In the genomic region with DNA sequence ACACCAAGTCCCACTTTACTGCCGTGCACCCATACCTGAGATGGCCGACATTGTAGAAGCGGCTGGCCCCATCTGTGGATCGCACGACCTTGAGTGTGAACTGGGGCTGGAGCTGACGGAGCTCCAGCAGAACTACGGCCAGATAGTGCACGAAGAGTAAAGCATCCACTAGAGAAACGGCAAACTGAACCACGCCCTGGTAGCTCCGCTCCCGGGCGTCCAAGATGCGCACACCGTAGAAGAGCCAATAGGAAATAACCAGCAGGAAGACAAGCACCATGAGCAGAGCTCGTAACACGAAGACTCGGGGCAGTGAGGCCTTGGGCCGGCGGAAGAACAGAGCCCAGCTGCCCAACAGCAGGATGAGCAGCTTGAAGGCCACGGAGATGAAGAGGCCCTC, we compare ENCODE assay signal across 31 mouse cellular contexts. TPM values are rescaled to one million over a fixed set of nuclear protein-coding genes. Genes with fewer than 3 reads are reported as not detected.
DNase-seq lines count a peak whose midpoint lies in the region; TF ChIP-seq lines count a peak whose summit lies in the region.
"Had no signal": no experiment of that assay in that cellular context is flagged by ENCODE, and none has a peak within 500 bp of the region (broad histone marks: within the 10 kb centered on the region; RNA-seq: fewer than 3 reads in every experiment).

No protein-coding gene starts in this region.

- TF ChIP-seq POLR2A in testis, adult 2 months (IDR thresholded peaks at IDR 0.05; ENCODE audit: control insufficient read depth, low read depth, low read length), result no peak

- peak overlapping the region; percentile 6 for H3K4me3 ChIP-seq in testis, adult 2 months (ENCODE audit: control insufficient read depth, low read depth, low read length)
- H3K4me3 ChIP-seq in E14TG2a.4 (replicated peaks; ENCODE audit: low read length) (peak overlapping the region; percentile 68), ES-E14 (ENCODE audit: insufficient read depth in 1 of 2, low read depth in 1 of 2, low read length in 2 of 2, poor library complexity in 1 of 2, severe bottlenecking in 1 of 2) (peak overlapping the region; percentile 24 to 32; a peak in 2 of 4 replicates)
- H3K4me3 ChIP-seq: embryonic facial prominence, embryonic 12.5 days; embryonic facial prominence, embryonic 15.5 days; gastrocnemius, adult 2 months; heart, adult 2 months; heart, embryonic 10.5 days; heart, embryonic 13.5 days had no signal

- in situ Hi-C loops in ES-E14 (cut with MboI; ENCODE audit: low sequenced_read_pairs in 2 of 2, unreplicated experiment in 2 of 2), result no loop called here

- peak; percentile 83 for DNase-seq in heart, adult 11 months
- no peak for DNase-seq in heart, postnatal 25 days (ENCODE audit: low spot score)
- DNase-seq in testis, postnatal 14 days (ENCODE audit: low spot score), result no peak
- DNase-seq in ES-E14 (ENCODE audit: low read depth, low spot score), result no peak
- no peak for DNase-seq in adrenal gland, postnatal 36 days
- no peak for DNase-seq in cerebellum, postnatal 10 days
- DNase-seq: adrenal gland, adult 2 months; adrenal gland, postnatal 14 days; cerebellum, adult 18-20 months; cerebellum, adult 9-10 months; cerebellum, postnatal 25 days; forebrain, postnatal 0 days; gastrocnemius, adult 2 months; gastrocnemius, postnatal 14 days; heart, adult 2 months; heart, postnatal 14 days had no signal

- H3K27ac ChIP-seq in testis, adult 2 months (ENCODE audit: control insufficient read depth, insufficient read depth, low read depth, low read length), result no peak overlapping the region
- no peak overlapping the region for H3K27ac ChIP-seq in ES-E14 (ENCODE audit: insufficient read depth, low read depth, low read length, poor library complexity, severe bottlenecking)
- H3K27ac ChIP-seq: embryonic facial prominence, embryonic 12.5 days; embryonic facial prominence, embryonic 15.5 days; gastrocnemius, adult 2 months; heart, adult 2 months; heart, embryonic 10.5 days; heart, embryonic 13.5 days; hindbrain, embryonic 14.5 days; hindbrain, postnatal 0 days had no signal

- H3K27me3 ChIP-seq in testis, adult 2 months (ENCODE audit: control insufficient read depth, insufficient read depth, low read length), result no peaks in the 10 kb centered on the region
- peaks cover 22% of the 10 kb centered on the region for H3K27me3 ChIP-seq in E14TG2a.4 (ENCODE audit: insufficient read depth, low read length)
- H3K27me3 ChIP-seq: embryonic facial prominence, embryonic 12.5 days; embryonic facial prominence, embryonic 15.5 days; heart, embryonic 13.5 days; Patski had no signal

- peaks cover 16% of the 10 kb centered on the region for H3K4me1 ChIP-seq in testis, adult 2 months (ENCODE audit: control insufficient read depth, insufficient read depth, low read length)
- peaks cover 56% of the 10 kb centered on the region for H3K4me1 ChIP-seq in E14TG2a.4 (replicated peaks; ENCODE audit: low read depth, low read length)
- H3K4me1 ChIP-seq in ES-E14 (ENCODE audit: control insufficient read depth in 2 of 2, insufficient read depth in 2 of 2, low read length in 2 of 2, poor library complexity in 1 of 2), result peaks cover 0 to 9% of the 10 kb centered on the region in 2 experiments; a peak in 2 of 4 replicates
- H3K4me1 ChIP-seq: embryonic facial prominence, embryonic 12.5 days had no signal

- intact Hi-C loops in heart, postnatal 25 days (cut with DNase I), result no loop called here

- H3K9ac ChIP-seq in ES-E14 (ENCODE audit: insufficient read depth, low read depth, low read length, poor library complexity, severe bottlenecking), result peak overlapping the region; percentile 16; the same call in 1 of the 2 replicates
- H3K9ac ChIP-seq: embryonic facial prominence, embryonic 12.5 days; embryonic facial prominence, embryonic 15.5 days; forebrain, postnatal 0 days; heart, embryonic 13.5 days; hindbrain, embryonic 14.5 days had no signal

- H3K9me3 ChIP-seq in E14TG2a.4 (ENCODE audit: low read length) (no peaks in the 10 kb centered on the region), ES-E14 (ENCODE audit: control insufficient read depth, insufficient read depth, low read depth, low read length) (no peaks in the 10 kb centered on the region)
- H3K9me3 ChIP-seq: embryonic facial prominence, embryonic 12.5 days; embryonic facial prominence, embryonic 15.5 days; heart, embryonic 10.5 days; heart, embryonic 13.5 days had no signal

- no peak for TF ChIP-seq CTCF in testis, adult 2 months (IDR thresholded peaks at IDR 0.05; ENCODE audit: control insufficient read depth, insufficient read depth, insufficient replicate concordance, low read depth, low read length)
- TF ChIP-seq CTCF in E14TG2a.4 (conservative IDR thresholded peaks at IDR 0.05; ENCODE audit: low read length), result no peak

- H3K36me3 ChIP-seq in testis, adult 2 months (ENCODE audit: control insufficient read depth, insufficient read depth, low read length), result no peaks in the 10 kb centered on the region
- H3K36me3 ChIP-seq in E14TG2a.4 (ENCODE audit: insufficient read depth, low read length) (peaks cover 65% of the 10 kb centered on the region), ES-E14 (ENCODE audit: control insufficient read depth, insufficient read depth, low read length, poor library complexity, severe bottlenecking) (peaks cover 13% of the 10 kb centered on the region; the same call in 1 of the 2 replicates)
- H3K36me3 ChIP-seq: G1E had no signal

TF ChIP-seq in ES-E14, 5 proteins besides CTCF, POLR2A, EP300 and RAD21:
- TF ChIP-seq CHD2 (IDR thresholded peaks at IDR 0.05; ENCODE audit: low read depth, low read length) (no peak), ZNF384 (IDR thresholded peaks at IDR 0.05; ENCODE audit: low read depth, low read length) (no peak), ZC3H11A (IDR thresholded peaks at IDR 0.05; ENCODE audit: borderline replicate concordance, low read depth, low read length) (no peak), MAFK (IDR thresholded peaks at IDR 0.05; ENCODE audit: insufficient read depth, low read depth, low read length) (no peak)

RNA-seq across cellular contexts. Expression of a gene that starts 18.8 kb away (rescaled TPM):
- 1 to 10 TPM; 1.5 to 2.4 TPM for total RNA-seq in heart, postnatal 25 days (2021)
- 2.6 and 4.6 TPM in 2 replicates for polyA plus RNA-seq in testis, adult 2 months (2012; rRNA removed)
- 25.3 and 46.0 TPM in 2 replicates for total RNA-seq in ES-E14 (2012; rRNA removed)
- total RNA-seq in adrenal gland, postnatal 36 days (2021), result 1 to 10 TPM; 2.5 to 5.7 TPM
- polyA plus RNA-seq: G1E had no signal

RNA-seq across cellular contexts. Expression of a gene that starts 48.0 kb away (rescaled TPM):
- total RNA-seq in heart, postnatal 25 days (2021), result not detected
- polyA plus RNA-seq in testis, adult 2 months (2012; rRNA removed), result 0.24 and 0.33 TPM in 2 replicates
- total RNA-seq in ES-E14 (2012; rRNA removed), result not detected in 2 replicates
- not detected for total RNA-seq in adrenal gland, postnatal 36 days (2021)
- total RNA-seq: adrenal gland, adult 2 months; adrenal gland, postnatal 14 days; common myeloid progenitor, adult 5-6 weeks; G1E; gastrocnemius, adult 2 months; gastrocnemius, postnatal 14 days; heart, adult 2 months; heart, postnatal 14 days; hematopoietic stem cell, adult 5-6 weeks had no signal
- polyA plus RNA-seq: adrenal gland, adult 2 months; gonadal fat pad, adult 2 months; heart, adult 2 months; heart, embryonic 13.5 days; heart, embryonic 16.5 days; inflammation-experienced regulatory T-cells, adult 6 months; Patski had no signal

Comparison
In these comparisons a context has a peak if more than half of its experiments do, and no peak if none do; other contexts are left out.
1. H3K4me3 ChIP-seq: peak in every context shown above with its lines; median percentile 68 in E14TG2a.4; 28 in ES-E14; 6 in testis, adult 2 months.